Mouse (Mus musculus) embryonic facial prominence, embryonic 11.5 days (tissue): ENCODE measurements at regions not wholly inside any gene's neighbourhood (a gene's known extent, or its start where the extent isn't known, plus 50 kb on each side); places are given as distances from the start of the nearest gene placed in this dataset.
"Not testable (repeated sequence)": the region's sequence is repeated elsewhere in the genome, so short reads cannot be mapped to it uniquely, and the experiment has no call there.

ENCODE experiments used
- ATAC-seq: fragments of 200-750 bp; cut with Nextera tagmentation; replicated peaks from 2 replicates; pipeline ENCODE4 v1.8.0; 2017; ENCODE audit warnings: low read depth; ENCODE audit not compliant: insufficient number of reproducible peaks, low FRiP score, low TSS enrichment
- DNase-seq: peaks from one replicate; pipeline ENCODE4 v3.0.0-alpha.2; 2015; ENCODE audit warnings: low spot score
- H3K27ac ChIP-seq: fragments of 300-500 bp; sonication (generic); replicated peaks from 2 replicates; pipeline ENCODE4 v1.5.1; 2014; ENCODE audit warnings: mild to moderate bottlenecking, low read depth, low read length, control low read depth
- H3K27me3 ChIP-seq: fragments of 300-500 bp; sonication (generic); 2 replicates; pipeline ENCODE4 v1.6.1; 2014; ENCODE audit warnings: mild to moderate bottlenecking, low read length, moderate library complexity, mixed read lengths; ENCODE audit not compliant: control insufficient read depth, insufficient read depth
- H3K36me3 ChIP-seq: fragments of 300-500 bp; sonication (generic); replicated peaks from 2 replicates; pipeline ENCODE4 v1.6.1; 2014; ENCODE audit warnings: low read depth, mild to moderate bottlenecking, low read length, moderate library complexity, mixed read lengths; ENCODE audit not compliant: control insufficient read depth, insufficient read depth
- H3K4me1 ChIP-seq: fragments of 300-500 bp; sonication (generic); 2 replicates; pipeline ENCODE4 v1.6.1; 2014; ENCODE audit warnings: low read length, mixed read lengths; ENCODE audit not compliant: control insufficient read depth, insufficient read depth
- H3K4me2 ChIP-seq: fragments of 300-500 bp; sonication (generic); 2 replicates; pipeline ENCODE4 v1.6.1; 2014; ENCODE audit warnings: low read depth, mild to moderate bottlenecking, control low read depth, low read length, moderate library complexity
- H3K4me3 ChIP-seq: fragments of 300-500 bp; sonication (generic); 2 replicates; pipeline ENCODE4 v1.5.1; 2014; ENCODE audit warnings: low read depth, low read length, control low read depth
- H3K9ac ChIP-seq: fragments of 300-500 bp; sonication (generic); replicated peaks from 2 replicates; pipeline ENCODE4 v1.6.1; 2014; ENCODE audit warnings: mild to moderate bottlenecking, control low read depth, low read length
- H3K9me3 ChIP-seq: fragments of 300-500 bp; sonication (generic); replicated peaks from 2 replicates; pipeline ENCODE4 v1.6.1; 2016; ENCODE audit warnings: mild to moderate bottlenecking, low read length, inconsistent platforms, mixed read lengths; ENCODE audit not compliant: control insufficient read depth
- WGBS: fragments of 180-500 bp; shearing (Covaris S2); extraction: QIAGEN DNeasy Blood & Tissue Kit; methylation state at CpG from one replicate; pipeline ENCODE4 v1.1.7; 2014; 5-methylcytosine and 5-hydroxymethylcytosine counted together

DNA sequence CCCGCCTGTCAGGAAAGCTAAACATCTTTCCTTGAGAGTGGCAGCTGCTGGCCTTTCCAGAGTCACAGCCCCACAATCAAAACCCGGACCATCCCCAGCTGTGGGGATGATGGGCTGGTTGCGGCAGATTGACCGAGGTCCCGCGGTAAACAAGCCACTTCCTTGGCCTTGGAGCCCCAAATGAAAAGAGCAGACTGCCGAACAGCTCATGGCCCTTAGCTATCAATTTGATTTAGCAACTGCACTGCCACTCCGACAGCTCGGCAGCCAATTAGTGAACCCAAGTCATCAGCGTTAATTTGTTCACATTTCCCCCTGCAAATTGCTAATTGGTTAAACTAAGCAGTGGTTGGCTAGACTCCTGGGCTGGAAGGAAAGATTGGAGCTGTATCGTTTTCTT is 1155.3 kb downstream of the Sorcs3 start:
- WGBS = 80% methylated on average over 10 of the region's 11 CpGs
- H3K27me3 ChIP-seq, H3K4me2 ChIP-seq, ATAC-seq, H3K9me3 ChIP-seq, H3K4me3 ChIP-seq, DNase-seq, H3K27ac ChIP-seq, H3K4me1 ChIP-seq, H3K9ac ChIP-seq, H3K36me3 ChIP-seq: not testable (repeated sequence)

DNA sequence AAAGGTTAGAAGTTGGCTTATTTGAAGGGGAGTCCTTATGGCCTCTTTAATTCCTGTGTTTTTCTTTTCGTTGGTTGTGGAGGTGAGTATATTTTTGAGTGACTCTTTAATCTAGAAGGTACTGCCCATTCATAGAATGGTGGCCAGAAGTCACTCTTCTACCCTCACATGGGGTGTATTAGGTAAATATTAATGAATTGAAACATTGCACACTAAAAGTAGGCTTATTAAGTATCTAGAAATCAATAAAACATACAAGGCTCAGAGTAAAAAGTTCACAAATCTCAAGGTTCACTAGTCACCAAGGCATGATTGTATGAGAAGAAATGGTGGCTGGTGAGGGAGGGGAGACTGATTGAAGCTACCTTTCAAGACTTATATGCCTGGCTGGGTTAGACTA is 1167.1 kb downstream of the Sorcs3 start:
- DNase-seq (no peak), ATAC-seq (no peak)
- no peak overlapping the region for H3K27ac ChIP-seq
- H3K4me3 ChIP-seq = no peak overlapping the region
- no peaks in the 10 kb centered on the region for H3K36me3 ChIP-seq
- 86% methylated on average over 1 of the region's 1 CpGs for WGBS
- H3K4me1 ChIP-seq = no peaks in the 10 kb centered on the region
- no peaks in the 10 kb centered on the region for H3K27me3 ChIP-seq
- H3K9me3 ChIP-seq = no peaks in the 10 kb centered on the region
- H3K4me2 ChIP-seq = no peak overlapping the region
- no peak overlapping the region for H3K9ac ChIP-seq

GRCm38 (mm10) chr19:49374295-49374694 is 1168.5 kb downstream of the Sorcs3 start:
- ATAC-seq = no peak
- Histone ChIP-seq H3K4me1 (no peaks in the 10 kb centered on the region), H3K4me2 (no peak overlapping the region), H3K9ac (no peak overlapping the region), H3K9me3 (no peaks in the 10 kb centered on the region), H3K27ac (no peak overlapping the region), H3K27me3 (no peaks in the 10 kb centered on the region), H3K36me3 (no peaks in the 10 kb centered on the region), H3K4me3 (no peak overlapping the region)
- 89% methylated on average over 2 of the region's 2 CpGs for WGBS
- DNase-seq = no peak

DNA sequence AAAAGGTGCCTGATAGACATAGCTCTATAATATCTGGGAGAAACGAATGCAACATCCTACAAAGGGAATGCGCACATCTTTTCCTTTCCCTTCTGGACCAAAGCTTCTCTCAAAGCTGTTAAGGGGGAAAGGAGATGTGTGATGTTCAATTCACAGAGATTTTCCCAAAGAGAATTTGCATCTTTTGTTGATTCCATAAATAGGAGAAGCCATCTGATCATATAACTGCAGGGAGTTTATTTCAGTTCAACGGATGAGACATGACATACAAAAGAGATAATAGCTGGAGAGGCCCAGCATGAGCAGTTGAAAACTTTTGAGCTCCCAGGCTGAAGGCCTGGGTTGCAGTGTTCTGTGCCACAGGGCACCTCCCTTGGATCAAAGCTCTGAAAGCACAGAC is 1169.1 kb downstream of the Sorcs3 start:
- 85% methylated on average over 3 of the region's 3 CpGs for WGBS

GRCm38 (mm10) chr19:49375754-49376619 is 1170.2 kb downstream of the Sorcs3 start:
- WGBS = 55% methylated on average over 1 of the region's 1 CpGs
- H3K4me1 ChIP-seq = no peaks in the 10 kb centered on the region
- H3K27ac ChIP-seq = no peak overlapping the region
- H3K9ac ChIP-seq = no peak overlapping the region
- ATAC-seq (no peak), DNase-seq (no peak)
- no peaks in the 10 kb centered on the region for H3K9me3 ChIP-seq
- H3K4me2 ChIP-seq = no peak overlapping the region
- H3K27me3 ChIP-seq = no peaks in the 10 kb centered on the region
- H3K36me3 ChIP-seq = no peaks in the 10 kb centered on the region
- no peak overlapping the region for H3K4me3 ChIP-seq

More for the DNA sequence above, 1169.1 kb downstream of the Sorcs3 start:
- ATAC-seq = no peak
- H3K4me2 ChIP-seq = no peak overlapping the region
- H3K4me3 ChIP-seq = no peak overlapping the region
- H3K36me3 ChIP-seq = no peaks in the 10 kb centered on the region
- H3K4me1 ChIP-seq = no peaks in the 10 kb centered on the region
- H3K27ac ChIP-seq = no peak overlapping the region
- H3K9ac ChIP-seq = no peak overlapping the region
- no peak for DNase-seq
- H3K27me3 ChIP-seq = no peaks in the 10 kb centered on the region
- H3K9me3 ChIP-seq = no peaks in the 10 kb centered on the region

DNA sequence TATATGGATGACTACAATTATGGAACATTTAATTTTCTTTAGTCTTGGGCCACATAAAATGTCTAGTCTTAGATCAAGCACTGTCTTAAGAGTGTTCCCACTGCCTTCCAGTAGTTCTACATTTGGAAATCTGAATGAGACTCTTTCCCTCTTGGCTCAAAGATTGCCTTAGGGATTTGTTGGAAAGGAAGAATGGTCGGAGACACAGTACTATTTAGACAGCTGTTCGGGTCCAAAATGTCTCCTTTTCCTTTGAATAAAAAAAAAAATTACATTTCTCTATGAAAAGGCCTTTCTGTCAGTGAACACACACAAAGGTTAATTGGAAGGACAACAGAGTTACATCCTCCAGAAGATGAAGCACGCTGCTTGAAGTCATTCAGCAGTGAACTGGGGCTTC is 1173.8 kb downstream of the Sorcs3 start:
- H3K27me3 ChIP-seq = no peaks in the 10 kb centered on the region
- H3K9ac ChIP-seq = no peak overlapping the region
- WGBS = 36% methylated on average over 3 of the region's 3 CpGs
- no peak for DNase-seq
- no peaks in the 10 kb centered on the region for H3K36me3 ChIP-seq
- H3K4me2 ChIP-seq = no peak overlapping the region
- no peaks in the 10 kb centered on the region for H3K9me3 ChIP-seq
- no peaks in the 10 kb centered on the region for H3K4me1 ChIP-seq
- H3K27ac ChIP-seq = no peak overlapping the region
- no peak overlapping the region for H3K4me3 ChIP-seq
- ATAC-seq = no peak

DNA sequence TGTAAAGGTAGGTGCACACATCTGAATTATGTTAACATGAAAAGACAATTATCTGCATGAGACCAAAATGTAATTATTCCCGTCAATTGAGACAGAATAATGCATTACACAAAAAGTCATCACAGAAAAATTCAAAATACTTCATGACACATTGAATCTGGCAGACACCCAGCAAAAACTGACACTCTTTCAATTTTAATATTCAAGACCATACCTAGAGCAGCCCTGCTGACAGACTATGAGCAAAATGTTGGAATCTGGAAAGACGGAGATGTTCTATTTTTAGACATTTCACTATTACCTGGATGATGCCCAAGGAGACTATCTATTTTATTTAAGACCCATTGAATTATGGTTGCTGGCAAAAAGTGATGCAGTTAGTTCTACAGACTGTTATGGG is 1190.4 kb downstream of the Sorcs3 start:
- H3K4me2 ChIP-seq = no peak overlapping the region
- no peaks in the 10 kb centered on the region for H3K4me1 ChIP-seq
- ATAC-seq = no peak
- no peak for DNase-seq
- no peak overlapping the region for H3K9ac ChIP-seq
- no peak overlapping the region for H3K27ac ChIP-seq
- H3K4me3 ChIP-seq = no peak overlapping the region
- WGBS = 85% methylated on average over 2 of the region's 2 CpGs
- H3K36me3 ChIP-seq = no peaks in the 10 kb centered on the region
- H3K27me3 ChIP-seq = no peaks in the 10 kb centered on the region
- no peaks in the 10 kb centered on the region for H3K9me3 ChIP-seq

DNA sequence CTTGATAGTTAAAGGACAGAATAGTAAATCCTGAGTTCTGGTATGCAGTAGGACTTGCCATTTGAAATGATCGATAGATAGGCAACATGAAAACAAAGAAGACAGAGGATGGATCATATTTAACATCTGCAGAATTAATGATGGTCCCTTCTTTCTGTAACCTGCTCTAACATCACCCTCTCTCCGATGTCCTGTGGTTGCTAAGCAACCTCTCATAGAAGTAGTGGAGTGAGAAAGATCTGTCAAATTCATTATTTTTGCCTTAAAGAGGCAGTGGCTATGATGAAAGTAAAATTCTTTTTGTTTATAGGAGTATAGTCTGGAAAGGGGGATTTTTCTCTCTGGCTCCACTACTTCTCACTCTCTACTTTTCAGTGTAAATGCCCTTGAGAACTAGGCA is 1209.5 kb downstream of the Sorcs3 start:
- Histone ChIP-seq H3K27me3 (no peaks in the 10 kb centered on the region), H3K4me2 (no peak overlapping the region), H3K4me1 (no peaks in the 10 kb centered on the region), H3K36me3 (no peaks in the 10 kb centered on the region), H3K9ac (no peak overlapping the region), H3K4me3 (no peak overlapping the region), H3K27ac (no peak overlapping the region), H3K9me3 (no peaks in the 10 kb centered on the region)
- DNase-seq (no peak), ATAC-seq (no peak)
- WGBS = 86% methylated on average over 2 of the region's 2 CpGs
